13 mouse cellular contexts compared by ENCODE assay signal in genomic region chr16:40228627-40229026, GRCm38 (mm10).
DNase-seq lines count a peak whose midpoint lies in the region; ATAC-seq and TF ChIP-seq lines count a peak whose summit lies in the region.
"Had no signal": no experiment of that assay in that cellular context is flagged by ENCODE, and none has a peak within 500 bp of the region (broad histone marks: within the 10 kb centered on the region; RNA-seq: fewer than 3 reads in every experiment).

No protein-coding gene starts in this region.

- H3K9ac ChIP-seq in hindbrain, embryonic 16.5 days (ENCODE audit: low read depth, low read length), result no peak overlapping the region
- H3K9ac ChIP-seq in hindbrain, embryonic 13.5 days, result no peak overlapping the region
- H3K9ac ChIP-seq in forebrain, postnatal 0 days, result no peak overlapping the region
- H3K9ac ChIP-seq: heart, embryonic 13.5 days had no signal

- no peak for TF ChIP-seq CTCF in cerebellum, adult 2 months (IDR thresholded peaks at IDR 0.05; ENCODE audit: borderline replicate concordance, insufficient read depth, low read depth, low read length)
- no peak for TF ChIP-seq CTCF in forebrain, postnatal 0 days (IDR thresholded peaks at IDR 0.05; ENCODE audit: low read depth)

- no peak overlapping the region for H3K4me2 ChIP-seq in hindbrain, embryonic 16.5 days (ENCODE audit: low read length)
- H3K4me2 ChIP-seq in hindbrain, embryonic 13.5 days, result no peak overlapping the region
- no peak overlapping the region for H3K4me2 ChIP-seq in forebrain, postnatal 0 days (ENCODE audit: low read depth)
- H3K4me2 ChIP-seq: heart, embryonic 13.5 days had no signal

- ATAC-seq in hindbrain, embryonic 16.5 days, result peak; percentile 93
- ATAC-seq in hindbrain, embryonic 13.5 days (ENCODE audit: low FRiP score), result no peak
- ATAC-seq in forebrain, postnatal 0 days, result peak; percentile 91

- H3K4me1 ChIP-seq in hindbrain, embryonic 16.5 days (ENCODE audit: control insufficient read depth, insufficient read depth, low read depth, low read length), result no peaks in the 10 kb centered on the region; the same call in 1 of the 2 replicates
- H3K4me1 ChIP-seq in hindbrain, embryonic 13.5 days (replicated peaks), result peaks cover 7% of the 10 kb centered on the region
- no peaks in the 10 kb centered on the region; the same call in 1 of the 2 replicates for H3K4me1 ChIP-seq in cerebellum, adult 2 months (ENCODE audit: control insufficient read depth, insufficient read depth, low read length)
- no peaks in the 10 kb centered on the region; the same call in 1 of the 2 replicates for H3K4me1 ChIP-seq in forebrain, postnatal 0 days (ENCODE audit: insufficient read depth)
- H3K4me1 ChIP-seq: heart, embryonic 13.5 days had no signal

- H3K36me3 ChIP-seq in hindbrain, embryonic 16.5 days (ENCODE audit: control insufficient read depth, insufficient read depth, low read length), result no peaks in the 10 kb centered on the region
- H3K36me3 ChIP-seq in hindbrain, embryonic 13.5 days, result no peaks in the 10 kb centered on the region
- H3K36me3 ChIP-seq in forebrain, postnatal 0 days (ENCODE audit: insufficient read depth), result no peaks in the 10 kb centered on the region
- H3K36me3 ChIP-seq: heart, embryonic 13.5 days had no signal

- H3K9me3 ChIP-seq in hindbrain, embryonic 16.5 days (ENCODE audit: control insufficient read depth, low read length), result no peaks in the 10 kb centered on the region
- no peaks in the 10 kb centered on the region for H3K9me3 ChIP-seq in hindbrain, embryonic 13.5 days
- no peaks in the 10 kb centered on the region for H3K9me3 ChIP-seq in forebrain, postnatal 0 days (ENCODE audit: low read length)
- H3K9me3 ChIP-seq: heart, embryonic 13.5 days had no signal

- H3K27me3 ChIP-seq in hindbrain, embryonic 16.5 days (replicated peaks; ENCODE audit: control insufficient read depth, insufficient read depth, low read length), result no peaks in the 10 kb centered on the region
- H3K27me3 ChIP-seq in hindbrain, embryonic 13.5 days, result no peaks in the 10 kb centered on the region
- no peaks in the 10 kb centered on the region for H3K27me3 ChIP-seq in cerebellum, adult 2 months (ENCODE audit: control insufficient read depth, insufficient read depth, low read length)
- H3K27me3 ChIP-seq in forebrain, postnatal 0 days (ENCODE audit: insufficient read depth, low read length), result no peaks in the 10 kb centered on the region
- H3K27me3 ChIP-seq: heart, embryonic 13.5 days had no signal

- peak; percentile 62 for DNase-seq in brain, embryonic 18.5 days (ENCODE audit: low read depth, low spot score)
- peak; percentile 89 to 97 for DNase-seq in cerebellum, adult 2 months
- peak; percentile 80 for DNase-seq in forebrain, postnatal 0 days
- no peak for DNase-seq in urinary bladder, postnatal 25 days (ENCODE audit: low spot score)
- DNase-seq in spleen, postnatal 14 days (ENCODE audit: low spot score in 2 of 2), result no peak
- DNase-seq: adrenal gland, adult 8-10 months; gastrocnemius, postnatal 10 days; kidney, postnatal 14 days; lung, postnatal 36 days; retina, postnatal 1 day had no signal

- H3K4me3 ChIP-seq in hindbrain, embryonic 16.5 days (ENCODE audit: low read length), result no peak overlapping the region
- no peak overlapping the region for H3K4me3 ChIP-seq in hindbrain, embryonic 13.5 days
- no peak overlapping the region for H3K4me3 ChIP-seq in cerebellum, adult 2 months (replicated peaks; ENCODE audit: insufficient read depth, low read depth, low read length)
- H3K4me3 ChIP-seq in forebrain, postnatal 0 days (ENCODE audit: low read depth, low read length), result no peak overlapping the region
- H3K4me3 ChIP-seq: heart, embryonic 13.5 days had no signal

- no peak for TF ChIP-seq POLR2A in cerebellum, adult 2 months (IDR thresholded peaks at IDR 0.05; ENCODE audit: borderline replicate concordance, insufficient read depth, low read length)

- 51% methylated on average over 5 of the region's 5 CpGs for WGBS in hindbrain, embryonic 16.5 days
- 58% methylated on average over 5 of the region's 5 CpGs for WGBS in hindbrain, embryonic 13.5 days
- WGBS in cerebellum, adult 2 months, result 14% methylated on average over 5 of the region's 5 CpGs
- WGBS in forebrain, postnatal 0 days, result 56% methylated on average over 5 of the region's 5 CpGs

- no peak overlapping the region for H3K27ac ChIP-seq in hindbrain, embryonic 16.5 days (ENCODE audit: low read depth, low read length)
- no peak overlapping the region for H3K27ac ChIP-seq in hindbrain, embryonic 13.5 days
- no peak overlapping the region for H3K27ac ChIP-seq in cerebellum, adult 2 months (ENCODE audit: insufficient read depth, low read length)
- no peak overlapping the region for H3K27ac ChIP-seq in forebrain, postnatal 0 days (ENCODE audit: low read depth, low read length)
- H3K27ac ChIP-seq: heart, embryonic 13.5 days had no signal

Comparison
In these comparisons a context has a peak if more than half of its experiments do, and no peak if none do; other contexts are left out.
1. DNase-seq: peak in brain, embryonic 18.5 days (single experiment), cerebellum, adult 2 months (2 of 2) and forebrain, postnatal 0 days (single experiment); none in urinary bladder, postnatal 25 days (single experiment) and spleen, postnatal 14 days (0 of 2).